Mouse (Mus musculus): ENCODE data around the gene Tas2r123. TPM values are rescaled to one million over a fixed set of nuclear protein-coding genes. Genes with fewer than 3 reads are reported as not detected.

Tas2r123 gene
- polyA plus RNA-seq (2015; fragmentation: Nextera tagmentation; extraction: Ambion mirVana): not detected in 2 replicates

DNA sequence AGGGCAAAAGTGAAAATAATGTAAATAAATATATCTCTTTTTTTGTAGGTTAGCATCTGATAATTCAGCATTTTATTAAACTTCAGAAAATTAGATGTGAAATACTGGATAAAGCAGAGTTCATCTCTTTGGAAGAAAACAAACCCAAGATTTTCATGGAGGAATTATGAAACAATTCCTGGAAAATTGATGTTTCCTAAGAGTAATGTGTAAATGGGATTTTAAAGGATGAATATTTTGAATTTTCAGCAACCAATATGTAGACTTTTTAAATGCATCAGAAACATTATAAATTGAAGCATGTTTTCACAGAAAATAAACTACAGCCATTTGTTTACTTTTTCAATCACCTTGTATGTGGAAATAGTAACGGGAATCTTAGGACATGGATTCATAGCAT is at the start of gene Tas2r123:
Gene Tas2r123 (plus strand): TSS at position 301 of the 400 bp plus-strand sequence.

DNA sequence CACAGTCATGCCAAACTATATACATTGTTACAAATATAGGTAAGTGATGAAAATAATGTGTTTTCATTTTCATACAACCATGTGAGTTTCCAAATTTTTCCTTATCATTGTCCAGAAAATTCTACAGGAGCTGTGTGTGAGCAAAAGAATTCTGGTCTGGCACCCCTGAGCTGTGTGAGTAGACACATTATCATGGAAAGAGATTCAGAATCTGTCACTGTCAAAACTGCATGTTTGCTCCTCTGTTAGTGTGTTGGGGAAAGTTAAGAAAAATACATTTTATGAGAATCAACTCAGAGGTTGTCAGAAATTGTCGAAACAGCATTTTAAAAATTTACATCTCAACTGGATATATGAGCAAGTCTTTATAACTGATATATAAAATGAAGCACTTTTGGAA is 44.4 kb upstream of the Tas2r123 start, which contains the start of gene Tas2r117:
Gene Tas2r117 (plus strand): TSS at position 301 of the 400 bp plus-strand sequence.

GRCm38 (mm10) chr6:132855138-132855537 is 8.2 kb downstream of the Tas2r123 start, which contains the start of gene Tas2r116:
Gene Tas2r116, plus strand, starts transcription at chr6:132855438.

DNA sequence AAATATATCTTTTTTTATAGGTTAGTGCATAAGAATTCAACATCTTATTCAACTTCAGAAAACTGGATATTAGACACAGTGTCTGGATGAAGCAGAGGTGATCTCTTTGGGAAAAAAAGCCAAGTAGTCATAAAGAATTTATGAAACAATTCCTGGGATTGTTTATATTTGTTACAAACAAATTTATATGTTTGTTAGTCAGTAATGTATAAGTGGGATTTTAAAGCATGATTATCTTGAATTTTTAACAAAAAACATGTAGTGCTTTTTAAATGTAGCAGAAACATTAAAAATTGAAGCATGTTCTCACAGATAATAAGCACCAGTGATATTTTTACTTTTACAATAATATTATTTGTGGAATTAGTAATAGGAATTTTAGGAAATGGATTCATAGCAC is 20.8 kb downstream of the Tas2r123 start, which contains the start of gene Tas2r110:
Gene Tas2r110 (plus strand): TSS at position 301 of the 400 bp plus-strand sequence.

GRCm38 (mm10) chr6:132892711-132893110 is 45.8 kb downstream of the Tas2r123 start, which contains the start of gene Tas2r113:
Gene Tas2r113, plus strand, starts transcription at chr6:132893011.

Other genes starting within 250 kb of the Tas2r123 start
- gene A630073D07Rik, start 195.6 kb upstream of the Tas2r123 start, polyA plus RNA-seq (2015; fragmentation: Nextera tagmentation; extraction: Ambion mirVana): not detected in 2 replicates
- gene Tas2r120, start 190.2 kb upstream of the Tas2r123 start, polyA plus RNA-seq (2015; fragmentation: Nextera tagmentation; extraction: Ambion mirVana): not detected in 2 replicates
- gene Tas2r121, start 146.1 kb upstream of the Tas2r123 start, polyA plus RNA-seq (2015; fragmentation: Nextera tagmentation; extraction: Ambion mirVana): not detected in 2 replicates
- gene Tas2r122, start 135.2 kb upstream of the Tas2r123 start, polyA plus RNA-seq (2015; fragmentation: Nextera tagmentation; extraction: Ambion mirVana): not detected in 2 replicates
- gene Tas2r115, start 109.1 kb upstream of the Tas2r123 start, polyA plus RNA-seq (2015; fragmentation: Nextera tagmentation; extraction: Ambion mirVana): not detected in 2 replicates
- not detected in 2 replicates for gene Tas2r124, start 92.4 kb upstream of the Tas2r123 start, polyA plus RNA-seq (2015; fragmentation: Nextera tagmentation; extraction: Ambion mirVana)
- not detected in 2 replicates for gene Tas2r102, start 85.0 kb upstream of the Tas2r123 start, polyA plus RNA-seq (2015; fragmentation: Nextera tagmentation; extraction: Ambion mirVana)
- gene Tas2r136, start 69.0 kb upstream of the Tas2r123 start, polyA plus RNA-seq (2015; fragmentation: Nextera tagmentation; extraction: Ambion mirVana): not detected in 2 replicates
- gene Tas2r117, start 44.3 kb upstream of the Tas2r123 start, polyA plus RNA-seq (2015; fragmentation: Nextera tagmentation; extraction: Ambion mirVana): not detected in 2 replicates
- gene Tas2r116, start 8.3 kb downstream of the Tas2r123 start, polyA plus RNA-seq (2015; fragmentation: Nextera tagmentation; extraction: Ambion mirVana): not detected in 2 replicates
- gene Tas2r110, start 20.9 kb downstream of the Tas2r123 start, polyA plus RNA-seq (2015; fragmentation: Nextera tagmentation; extraction: Ambion mirVana): not detected in 2 replicates
- gene Tas2r113, start 45.9 kb downstream of the Tas2r123 start, polyA plus RNA-seq (2015; fragmentation: Nextera tagmentation; extraction: Ambion mirVana): not detected in 2 replicates
- 0.34 and 0.42 TPM in 2 replicates for gene Tas2r125, start 62.5 kb downstream of the Tas2r123 start, polyA plus RNA-seq (2015; fragmentation: Nextera tagmentation; extraction: Ambion mirVana)
- gene Tas2r129, start 104.0 kb downstream of the Tas2r123 start, polyA plus RNA-seq (2015; fragmentation: Nextera tagmentation; extraction: Ambion mirVana): not detected in 2 replicates
- not detected in 2 replicates for gene Tas2r131, start 110.8 kb downstream of the Tas2r123 start, polyA plus RNA-seq (2015; fragmentation: Nextera tagmentation; extraction: Ambion mirVana)
- not detected in 2 replicates for gene Tas2r109, start 133.8 kb downstream of the Tas2r123 start, polyA plus RNA-seq (2015; fragmentation: Nextera tagmentation; extraction: Ambion mirVana)
- not detected in 2 replicates for gene Tas2r103, start 190.0 kb downstream of the Tas2r123 start, polyA plus RNA-seq (2015; fragmentation: Nextera tagmentation; extraction: Ambion mirVana)
- gene Tas2r140, start 208.7 kb downstream of the Tas2r123 start, polyA plus RNA-seq (2015; fragmentation: Nextera tagmentation; extraction: Ambion mirVana): not detected in 2 replicates

Measured in neural tube, postnatal 0 days (tissue).